23 mouse cellular contexts compared by ENCODE assay signal in genomic region chr10:65771936-65772335, GRCm38 (mm10).
A peak's percentile ranks its signal among the peaks of the same experiment; 100 is the strongest.
DNase-seq lines count a peak whose midpoint lies in the region; ATAC-seq and TF ChIP-seq lines count a peak whose summit lies in the region.
"Had no signal": no experiment of that assay in that cellular context is flagged by ENCODE, and none has a peak within 500 bp of the region (broad histone marks: within the 10 kb centered on the region; RNA-seq: fewer than 3 reads in every experiment).

No protein-coding gene starts in this region.

- no peak overlapping the region for H3K9ac ChIP-seq in forebrain, postnatal 0 days
- H3K9ac ChIP-seq: hindbrain, embryonic 12.5 days; intestine, embryonic 15.5 days had no signal

- no peaks in the 10 kb centered on the region for H3K27me3 ChIP-seq in forebrain, postnatal 0 days (ENCODE audit: insufficient read depth, low read length)
- H3K27me3 ChIP-seq: CH12.LX; hindbrain, embryonic 12.5 days; intestine, embryonic 15.5 days; Patski had no signal

- ATAC-seq in cerebellum, adult (ENCODE audit: insufficient number of reproducible peaks, low FRiP score, low TSS enrichment): peak; percentile 45; the same call in 1 of the 2 replicates
- ATAC-seq in forebrain, postnatal 0 days: no peak
- ATAC-seq: activated CD4-positive, CD25-positive, alpha-beta regulatory T cell, adult 4 months; forebrain, embryonic 14.5 days; hindbrain, postnatal 0 days; intestine, embryonic 15.5 days; Patski had no signal

- H3K4me2 ChIP-seq in forebrain, postnatal 0 days (ENCODE audit: low read depth): no peak overlapping the region
- H3K4me2 ChIP-seq: hindbrain, embryonic 12.5 days; intestine, embryonic 15.5 days had no signal

- no peaks in the 10 kb centered on the region for H3K9me3 ChIP-seq in forebrain, postnatal 0 days (ENCODE audit: low read length)
- H3K9me3 ChIP-seq: embryonic facial prominence, embryonic 10.5 days; heart, embryonic 10.5 days; hindbrain, embryonic 12.5 days; intestine, embryonic 15.5 days had no signal

- no peak overlapping the region for H3K4me3 ChIP-seq in forebrain, postnatal 0 days (ENCODE audit: low read depth, low read length)
- H3K4me3 ChIP-seq: embryonic facial prominence, embryonic 10.5 days; heart, embryonic 10.5 days; hindbrain, embryonic 12.5 days; intestine, embryonic 15.5 days had no signal

- no peak for TF ChIP-seq CTCF in forebrain, postnatal 0 days (IDR thresholded peaks at IDR 0.05; ENCODE audit: low read depth)

- peak; percentile 15 to 23 for DNase-seq in cerebellum, adult 18-20 months
- peak; percentile 33 for DNase-seq in cerebellum, adult 9-11 months
- peak; percentile 39 to 40 for DNase-seq in cerebellum, postnatal 36 days
- no peak for DNase-seq in spleen, postnatal 36 days (ENCODE audit: low spot score in 2 of 2)
- DNase-seq in thymus, postnatal 25 days: no peak
- no peak for DNase-seq in forebrain, postnatal 0 days
- DNase-seq: adrenal gland, adult 2 months; adrenal gland, postnatal 25 days; gastrocnemius, postnatal 36 days; heart, adult 11 months; heart, postnatal 10 days; heart, postnatal 4 days; kidney, adult 18-20 months had no signal

- no peak overlapping the region for H3K27ac ChIP-seq in forebrain, postnatal 0 days (ENCODE audit: low read depth, low read length)
- H3K27ac ChIP-seq: embryonic facial prominence, embryonic 10.5 days; heart, embryonic 10.5 days; hindbrain, embryonic 12.5 days; hindbrain, postnatal 0 days; intestine, embryonic 15.5 days had no signal

- no peaks in the 10 kb centered on the region for H3K36me3 ChIP-seq in forebrain, postnatal 0 days (ENCODE audit: insufficient read depth)
- H3K36me3 ChIP-seq: embryonic facial prominence, embryonic 10.5 days; heart, embryonic 10.5 days; hindbrain, embryonic 12.5 days; intestine, embryonic 15.5 days had no signal

- H3K4me1 ChIP-seq in forebrain, postnatal 0 days (ENCODE audit: insufficient read depth): no peaks in the 10 kb centered on the region
- H3K4me1 ChIP-seq: embryonic facial prominence, embryonic 10.5 days; heart, embryonic 10.5 days; hindbrain, embryonic 12.5 days; intestine, embryonic 15.5 days had no signal

- 85% methylated on average over 5 of the region's 5 CpGs for WGBS in forebrain, postnatal 0 days

Comparison
In these comparisons a context has a peak if more than half of its experiments do, and no peak if none do; other contexts are left out.
1. DNase-seq: peak in cerebellum, adult 18-20 months (2 of 2), cerebellum, adult 9-11 months (single experiment) and cerebellum, postnatal 36 days (2 of 2); none in spleen, postnatal 36 days (0 of 2), thymus, postnatal 25 days (single experiment) and forebrain, postnatal 0 days (single experiment).